Mouse (Mus musculus) heart, postnatal 10 days (tissue): ENCODE measurements around the gene Akap7. TPM values are rescaled to one million over a fixed set of nuclear protein-coding genes. Genes with fewer than 3 reads are reported as not detected.
"Not testable (repeated sequence)": the region's sequence is repeated elsewhere in the genome, so short reads cannot be mapped to it uniquely, and the experiment has no call there.

Source experiments
- DNase-seq, 2 experiments: peaks; one replicate each; pipeline ENCODE4 v3.0.0; 2021
- intact Hi-C: fragments of 180-260 bp; cut with DNase I; formaldehyde crosslinking; loops from one replicate; pipeline ENCODE4 v1.15.1; 2025
- total RNA-seq, 2 experiments: library from RNA; stranded (reverse); gene quantifications; 2 replicates each; pipeline ENCODE4 v1.2.3; 2021

The Akap7 gene
- total RNA-seq, 2 experiments from 2014 or later: 55.2 to 58.0 TPM

GRCm38 (mm10) chr10:25199510-25200353, 107.9 kb downstream of the Akap7 start:
- intact Hi-C loops: no loop called here
- DNase-seq: peak; percentile 59 to 60

- no peak for DNase-seq
- intact Hi-C loops: no loop called here
Measured at GRCm38 (mm10) chr10:25198575-25198974, 109.1 kb downstream of the Akap7 start.

GRCm38 (mm10) chr10:25198048-25198447, 109.6 kb downstream of the Akap7 start:
- no peak for DNase-seq

GRCm38 (mm10) chr10:25192180-25193073, 115.2 kb downstream of the Akap7 start:
- intact Hi-C loops: no loop called here

More at GRCm38 (mm10) chr10:25198048-25198447, 109.6 kb downstream of the Akap7 start:
- intact Hi-C loops: no loop called here

GRCm38 (mm10) chr10:25191166-25191565, 116.5 kb downstream of the Akap7 start:
- DNase-seq: no peak
- intact Hi-C loops: no loop called here

More at GRCm38 (mm10) chr10:25192180-25193073, 115.2 kb downstream of the Akap7 start:
- no peak for DNase-seq

GRCm38 (mm10) chr10:25186240-25186639, 121.4 kb downstream of the Akap7 start:
- intact Hi-C loops: not testable (repeated sequence)

GRCm38 (mm10) chr10:25185691-25186090, 122.0 kb downstream of the Akap7 start:
- DNase-seq: no peak
- intact Hi-C loops: no loop called here

More at GRCm38 (mm10) chr10:25186240-25186639, 121.4 kb downstream of the Akap7 start:
- not testable (repeated sequence) for DNase-seq

GRCm38 (mm10) chr10:25184819-25185603, 122.7 kb downstream of the Akap7 start:
- DNase-seq: no peak
- intact Hi-C loops: no loop called here

- DNase-seq: no peak
- intact Hi-C loops: no loop called here
Measured at GRCm38 (mm10) chr10:25183271-25183670, 124.4 kb downstream of the Akap7 start.

GRCm38 (mm10) chr10:25179030-25179429, 128.6 kb downstream of the Akap7 start:
- intact Hi-C loops: no loop called here
- DNase-seq: peak; percentile 9 to 15

- intact Hi-C loops: no loop called here
- no peak for DNase-seq
Measured at GRCm38 (mm10) chr10:25177270-25177669, 130.4 kb downstream of the Akap7 start.

- intact Hi-C loops: no loop called here
- no peak for DNase-seq
Measured at GRCm38 (mm10) chr10:25174872-25175271, 132.8 kb downstream of the Akap7 start.

GRCm38 (mm10) chr10:25167365-25168194, 140.1 kb downstream of the Akap7 start:
- no peak for DNase-seq
- intact Hi-C loops: no loop called here

- DNase-seq, intact Hi-C loops: not testable (repeated sequence)
Measured at GRCm38 (mm10) chr10:25163510-25163909, 144.2 kb downstream of the Akap7 start.

GRCm38 (mm10) chr10:25161701-25162100, 146.0 kb downstream of the Akap7 start:
- intact Hi-C loops: no loop called here
- DNase-seq: no peak

- intact Hi-C loops: no loop called here
- no peak for DNase-seq
Measured at GRCm38 (mm10) chr10:25158651-25159050, 149.0 kb downstream of the Akap7 start.

- intact Hi-C loops: no loop called here
- DNase-seq: no peak
Measured at GRCm38 (mm10) chr10:25157339-25157738, 150.3 kb downstream of the Akap7 start.

- intact Hi-C loops: no loop called here
- no peak for DNase-seq
Measured at GRCm38 (mm10) chr10:25154225-25154624, 153.4 kb downstream of the Akap7 start.

GRCm38 (mm10) chr10:25151172-25151800, 156.4 kb downstream of the Akap7 start:
- no peak for DNase-seq
- intact Hi-C loops: no loop called here
